Mouse (Mus musculus): Measurements from ENCODE around the gene Stum. TPM values are rescaled to one million over a fixed set of nuclear protein-coding genes. Genes with fewer than 3 reads are reported as not detected.
"Not testable (repeated sequence)": the region's sequence is repeated elsewhere in the genome, so short reads cannot be mapped to it uniquely, and the experiment has no call there.

Gene Stum
- polyA plus RNA-seq, 1 experiment from 2014 or later, result 0.22 TPM

- DNase-seq (ENCODE audit: low spot score), result no peak
These were observed 76.8 kb downstream of the Stum start for GRCm38 (mm10) chr1:180406336-180407035.

DNA sequence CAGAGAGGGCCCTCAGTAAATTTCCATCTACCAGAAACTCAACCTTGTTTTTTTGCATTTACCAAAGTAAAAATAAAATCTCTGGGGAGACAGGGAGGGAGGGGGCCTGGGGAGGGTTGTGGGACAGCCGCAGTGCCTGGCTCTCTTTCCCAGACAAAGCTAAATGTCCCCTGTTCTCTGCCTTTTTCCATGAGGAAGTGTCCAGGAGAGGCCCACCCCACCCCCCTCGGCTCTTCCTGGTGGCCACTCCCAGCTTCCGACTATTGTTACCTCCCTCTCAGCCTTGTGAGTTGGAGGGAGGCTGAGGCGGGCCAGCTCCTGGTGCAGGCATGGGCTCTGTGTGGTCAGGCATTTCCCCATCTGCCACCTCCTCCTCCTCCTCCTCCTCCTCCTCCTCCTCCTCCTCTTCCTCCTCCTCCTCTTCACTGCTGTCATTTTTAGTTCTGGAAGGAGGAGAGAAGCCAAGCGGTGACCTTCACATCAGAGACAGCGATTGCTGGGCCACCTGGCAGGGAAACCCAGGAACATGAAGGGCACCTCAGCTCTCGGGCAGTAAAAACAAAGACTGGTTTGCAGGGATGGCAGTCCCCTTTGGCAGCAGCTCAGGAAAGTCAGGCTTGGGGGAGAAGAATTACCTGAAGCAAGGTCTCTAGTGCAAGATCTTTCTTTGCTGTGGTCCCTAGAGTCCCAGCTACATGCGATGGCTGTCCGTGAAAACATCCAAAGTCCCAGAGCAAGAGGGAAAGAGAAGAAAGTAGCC is 77.5 kb downstream of the Stum start:
- DNase-seq (ENCODE audit: low spot score), result no peak

DNA sequence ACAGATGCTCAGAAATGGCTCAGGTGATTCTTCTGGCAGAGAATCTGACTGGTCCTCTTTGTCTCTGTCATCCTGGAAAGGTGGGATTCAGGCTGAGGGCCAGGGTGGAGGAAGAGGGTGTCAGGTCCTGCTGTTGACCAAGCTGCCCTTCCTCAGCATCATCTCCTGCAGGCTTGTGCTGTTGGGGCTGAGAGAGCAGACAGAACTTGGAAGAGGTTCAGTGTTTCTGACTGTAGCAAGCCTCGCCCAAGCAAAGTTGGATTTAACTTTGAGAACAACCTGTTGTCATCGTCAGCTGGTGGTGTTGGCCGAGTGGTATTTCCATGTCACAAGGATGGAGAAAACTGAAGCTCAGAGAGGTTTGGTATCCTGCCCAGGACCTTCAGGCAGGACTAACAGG is 78.6 kb downstream of the Stum start:
- DNase-seq (ENCODE audit: low spot score), result no peak

DNA sequence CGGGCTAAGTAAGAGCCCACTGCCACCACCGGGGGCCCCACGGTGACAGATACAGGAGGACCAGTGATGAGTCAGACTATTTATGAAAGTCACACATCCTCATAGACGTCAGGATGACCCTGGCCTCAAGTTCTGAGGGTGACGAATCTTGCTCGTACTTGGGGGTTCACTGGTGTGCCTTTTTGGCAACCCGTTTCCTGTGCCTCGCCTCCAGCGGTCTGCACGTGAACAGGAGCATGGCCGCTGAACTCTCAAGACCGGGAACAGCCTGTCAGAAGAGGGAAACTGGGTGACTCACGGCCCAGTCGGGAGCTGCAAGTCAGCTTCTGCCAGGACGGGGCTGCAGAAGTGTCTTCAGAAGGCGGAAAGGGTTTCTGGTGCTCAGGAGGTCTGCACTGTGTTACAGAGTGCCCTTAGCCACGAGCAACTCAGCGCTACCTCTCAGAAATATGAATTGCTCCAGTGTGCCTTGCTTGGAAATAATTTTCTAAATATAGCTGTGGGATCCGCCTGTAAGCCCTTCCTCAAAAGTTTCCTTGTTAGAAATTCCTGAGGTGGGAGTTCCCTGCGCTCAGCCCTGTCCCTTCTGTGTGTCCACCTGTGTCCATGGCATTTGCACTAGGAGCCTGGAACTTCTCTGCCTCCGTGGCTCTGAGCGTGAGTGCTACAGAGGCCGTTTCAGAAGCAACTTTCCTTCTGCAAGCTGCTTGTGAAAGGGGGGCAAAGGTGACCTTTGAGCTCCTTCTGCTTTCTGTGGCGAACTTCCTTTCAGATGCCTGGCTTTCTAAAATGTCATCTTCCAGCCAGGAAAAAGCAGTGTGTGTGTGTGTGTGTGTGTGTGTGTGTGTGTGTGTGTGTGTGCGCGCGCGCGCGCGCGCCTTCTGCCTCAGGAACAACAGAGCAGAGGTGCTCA is 79.4 kb downstream of the Stum start:
- DNase-seq (ENCODE audit: low spot score), result peak; percentile 79

DNA sequence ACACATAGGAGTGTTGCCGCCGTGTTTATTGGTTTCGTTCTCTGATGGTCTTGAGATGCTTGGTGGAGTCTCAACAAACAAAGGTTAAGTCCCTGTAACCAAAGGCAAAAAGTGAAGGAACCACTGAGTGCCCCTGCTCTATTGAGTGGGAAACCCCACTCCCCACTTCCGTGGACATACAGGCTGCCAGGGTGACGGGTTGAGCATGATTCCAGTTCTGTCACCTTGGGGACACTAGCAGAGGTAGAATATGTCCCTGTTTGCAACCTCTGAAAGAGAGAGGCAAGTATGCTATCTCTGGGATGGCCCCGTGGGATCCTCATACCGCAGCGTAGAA is 80.0 kb downstream of the Stum start:
- DNase-seq (ENCODE audit: low spot score), result no peak

GRCm38 (mm10) chr1:180402481-180403081 is 80.7 kb downstream of the Stum start:
- DNase-seq (ENCODE audit: low spot score), result no peak

DNA sequence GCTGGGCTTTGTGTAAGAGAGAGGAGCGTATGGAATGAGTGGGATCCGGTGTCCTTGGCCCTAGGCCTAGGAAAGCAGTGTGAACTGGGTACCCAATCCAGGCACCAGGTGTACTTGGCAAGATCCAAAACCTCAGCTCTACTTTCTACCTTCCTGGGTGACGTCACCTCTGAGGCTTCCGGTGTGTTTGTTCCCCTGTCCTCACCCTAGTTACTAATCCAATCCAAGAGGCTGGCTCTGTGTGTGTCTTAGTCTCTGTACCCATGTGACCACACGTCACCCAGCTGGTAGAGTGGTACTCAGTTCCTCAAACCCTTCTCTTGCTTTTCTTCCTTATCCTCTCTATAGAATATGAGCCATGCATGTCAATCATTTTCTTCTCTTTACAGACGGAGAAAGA is 81.6 kb downstream of the Stum start:
- peak; percentile 83 for DNase-seq (ENCODE audit: low spot score)

DNA sequence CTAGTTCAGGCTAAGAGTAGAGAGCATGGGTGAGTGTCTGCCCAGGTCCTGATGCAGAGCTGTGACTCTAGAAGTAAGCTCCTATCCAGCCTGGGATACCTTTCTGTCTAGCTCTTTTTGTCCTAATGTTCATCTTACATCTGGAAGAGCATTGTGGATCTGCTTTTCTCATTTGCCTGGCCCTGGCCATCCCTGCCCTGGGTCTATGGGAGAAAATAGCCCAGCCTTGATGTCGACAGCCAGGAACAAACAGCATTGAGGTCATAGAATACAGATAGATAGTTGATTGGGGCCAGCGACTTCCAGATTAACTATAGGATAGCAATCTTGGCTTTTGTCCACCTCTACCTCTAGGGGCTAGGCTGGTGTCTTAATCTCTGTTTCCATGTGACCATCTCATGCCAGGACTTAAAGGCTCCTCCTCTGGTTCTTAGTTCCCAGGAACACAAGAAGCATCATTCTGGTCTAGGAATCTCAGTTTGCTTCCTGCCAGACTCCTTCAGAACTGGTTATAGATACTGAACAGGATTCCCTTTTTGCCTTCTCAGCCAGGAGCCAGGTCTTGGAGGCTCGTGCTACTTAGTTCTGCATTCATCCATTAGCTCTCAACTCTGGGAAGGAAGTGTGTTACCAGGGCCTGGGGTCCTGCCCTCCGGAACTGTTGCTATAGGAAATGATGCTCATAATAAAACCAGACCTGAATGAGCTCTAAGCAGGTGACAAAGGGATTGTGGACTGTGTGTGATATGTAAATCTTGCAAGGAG is 82.4 kb downstream of the Stum start:
- no peak for DNase-seq (ENCODE audit: low spot score)

DNA sequence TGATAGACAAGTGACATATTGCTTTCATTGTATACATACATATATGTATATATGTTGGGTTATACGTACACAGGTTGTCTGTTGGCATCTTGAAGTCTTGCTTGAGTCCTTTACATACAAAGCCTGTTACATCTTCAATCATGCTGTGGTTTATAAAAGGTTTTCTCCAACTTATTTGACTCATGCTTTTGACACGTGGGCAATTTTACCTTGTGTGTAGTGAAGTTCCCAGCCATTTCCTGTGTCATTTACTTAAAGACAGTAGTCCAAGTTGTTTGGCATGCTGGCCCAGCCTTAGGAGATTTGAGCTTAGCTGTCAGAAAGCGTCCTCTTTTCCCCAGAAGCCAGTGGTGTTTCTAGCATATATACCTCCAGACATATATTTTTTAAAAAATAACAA is 84.9 kb downstream of the Stum start:
- no peak for DNase-seq (ENCODE audit: low spot score)

GRCm38 (mm10) chr1:180397734-180398133 is 85.6 kb downstream of the Stum start:
- no peak for DNase-seq (ENCODE audit: low spot score)

GRCm38 (mm10) chr1:180393873-180394272 is 89.4 kb downstream of the Stum start:
- DNase-seq (ENCODE audit: low spot score), result no peak

GRCm38 (mm10) chr1:180393017-180393797 is 90.1 kb downstream of the Stum start:
- peak; percentile 70 for DNase-seq (ENCODE audit: low spot score)

DNA sequence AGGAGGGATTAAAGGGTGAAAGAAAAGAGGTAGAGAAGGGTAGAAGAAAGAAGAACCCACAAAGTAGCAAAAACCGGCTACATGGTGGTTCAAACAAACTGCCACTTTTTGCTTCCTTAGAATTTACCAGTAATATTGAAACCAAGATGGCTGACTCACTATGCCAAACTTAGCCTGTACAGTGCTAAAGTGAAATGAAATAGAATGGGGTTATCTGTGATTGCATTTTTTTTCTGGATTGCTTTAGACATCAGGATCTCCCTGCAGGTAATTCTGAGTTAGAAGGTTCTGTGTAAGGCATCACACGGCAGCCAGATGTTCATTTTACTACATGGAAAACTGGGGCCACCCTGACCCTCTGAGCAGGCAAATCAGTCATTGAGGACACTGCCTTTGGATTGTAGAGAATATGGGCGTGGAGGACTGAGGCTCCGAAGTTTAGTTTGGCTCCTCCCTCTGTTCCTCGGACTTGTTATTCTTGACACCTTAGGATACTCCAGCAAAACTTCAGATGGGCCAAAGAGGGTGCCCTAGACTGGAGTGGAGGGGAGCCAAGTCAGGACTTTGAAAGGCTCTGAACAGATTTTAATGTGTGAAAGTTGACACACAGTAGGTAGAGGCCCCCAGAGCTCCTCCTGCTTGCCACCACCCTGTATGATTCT is 91.0 kb downstream of the Stum start:
- DNase-seq (ENCODE audit: low spot score), result no peak

GRCm38 (mm10) chr1:180391575-180391945 is 91.7 kb downstream of the Stum start:
- no peak for DNase-seq (ENCODE audit: low spot score)

- no peak for DNase-seq (ENCODE audit: low spot score)
These were observed 92.3 kb downstream of the Stum start for GRCm38 (mm10) chr1:180390746-180391574.

DNA sequence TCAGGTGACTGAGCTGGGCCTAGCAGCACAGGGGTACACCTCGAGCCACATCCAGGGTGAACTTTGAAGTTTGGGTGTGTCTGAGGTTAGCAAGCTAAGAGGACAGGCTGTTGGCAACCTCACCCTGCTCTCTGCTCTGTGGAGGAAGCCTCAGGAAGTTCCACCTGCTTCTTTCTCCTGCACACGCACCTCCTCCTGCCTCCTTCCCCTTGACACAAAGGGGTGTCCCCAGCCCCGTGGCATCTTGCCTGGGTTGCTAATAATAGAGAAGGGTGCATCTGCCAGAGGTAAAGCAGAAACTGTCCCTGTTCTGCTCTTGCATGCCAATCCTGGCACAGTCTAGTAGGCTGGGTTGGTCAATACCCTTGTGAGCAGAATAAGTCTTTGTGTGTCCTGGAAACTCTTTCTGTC is 93.0 kb downstream of the Stum start:
- DNase-seq (ENCODE audit: low spot score), result peak; percentile 78

GRCm38 (mm10) chr1:180389213-180389760 is 94.0 kb downstream of the Stum start:
- DNase-seq (ENCODE audit: low spot score), result not testable (repeated sequence)

GRCm38 (mm10) chr1:180388481-180388880 is 94.8 kb downstream of the Stum start:
- peak; percentile 78 for DNase-seq (ENCODE audit: low spot score)

Data from thymus, postnatal 0 days (tissue).